ENCODE assay signal across 8 mouse cellular contexts in the genomic region with DNA sequence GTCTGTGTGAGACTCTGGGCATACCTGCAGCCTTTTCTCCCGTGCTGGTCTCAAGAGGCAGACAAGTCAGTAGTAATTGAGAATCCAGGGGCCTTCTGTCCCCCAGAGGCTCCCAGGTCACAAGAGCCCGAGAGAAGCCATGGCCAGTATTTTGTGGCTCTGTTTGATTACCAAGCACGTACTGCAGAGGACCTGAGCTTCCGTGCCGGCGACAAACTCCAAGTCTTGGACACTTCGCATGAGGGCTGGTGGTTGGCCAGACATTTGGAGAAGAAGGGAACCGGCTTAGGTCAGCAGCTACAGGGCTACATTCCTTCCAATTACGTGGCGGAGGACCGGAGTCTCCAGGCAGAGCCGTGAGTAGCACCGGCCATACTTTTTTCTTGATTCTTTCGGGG. TPM values are rescaled to one million over a fixed set of nuclear protein-coding genes. Genes with fewer than 3 reads are reported as not detected.
DNase-seq lines count a peak whose midpoint lies in the region; ATAC-seq lines count a peak whose summit lies in the region.

No protein-coding gene starts in this region.

- H3K4me3 ChIP-seq in embryonic facial prominence, embryonic 10.5 days, result peak overlapping the region; percentile 53
- H3K4me3 ChIP-seq in hindbrain, embryonic 11.5 days (ENCODE audit: low read depth, low read length), result no peak overlapping the region
- H3K4me3 ChIP-seq in liver, embryonic 12.5 days, result peak overlapping the region; percentile 26
- peak overlapping the region; percentile 53 for H3K4me3 ChIP-seq in stomach, embryonic 16.5 days (replicated peaks; ENCODE audit: low read length)

- H3K27me3 ChIP-seq in embryonic facial prominence, embryonic 10.5 days (replicated peaks; ENCODE audit: low read depth, poor library complexity, severe bottlenecking), result no peaks in the 10 kb centered on the region
- no peaks in the 10 kb centered on the region for H3K27me3 ChIP-seq in hindbrain, embryonic 11.5 days (ENCODE audit: control insufficient read depth, insufficient read depth, low read length)
- no peaks in the 10 kb centered on the region for H3K27me3 ChIP-seq in liver, embryonic 12.5 days (replicated peaks)
- H3K27me3 ChIP-seq in stomach, embryonic 16.5 days (ENCODE audit: control insufficient read depth, insufficient read depth, low read length), result no peaks in the 10 kb centered on the region

- H3K4me2 ChIP-seq in hindbrain, embryonic 11.5 days (replicated peaks; ENCODE audit: low read depth, low read length), result peak overlapping the region; percentile 11; the same call in 1 of the 2 replicates
- H3K4me2 ChIP-seq in liver, embryonic 12.5 days, result peak overlapping the region; percentile 42
- peak overlapping the region; percentile 51 for H3K4me2 ChIP-seq in stomach, embryonic 16.5 days (ENCODE audit: low read depth, low read length)

- no peak overlapping the region for H3K9ac ChIP-seq in hindbrain, embryonic 11.5 days (ENCODE audit: low read depth, low read length)
- H3K9ac ChIP-seq in liver, embryonic 12.5 days, result no peak overlapping the region
- H3K9ac ChIP-seq in stomach, embryonic 16.5 days (ENCODE audit: low read length), result peak overlapping the region; percentile 74

- peak; percentile 25 for DNase-seq in adrenal gland, adult 8-10 months
- DNase-seq in adrenal gland, adult 2 months, result no peak
- DNase-seq in embryonic facial prominence, embryonic 10.5 days (ENCODE audit: low spot score), result peak; percentile 46
- DNase-seq in hindbrain, embryonic 11.5 days (ENCODE audit: low spot score), result peak; percentile 19
- DNase-seq in left cerebral cortex, postnatal 36 days (ENCODE audit: low spot score in 2 of 2), result no peak
- DNase-seq in layer of hippocampus, adult 18-20 months (ENCODE audit: low spot score in 2 of 2), result no peak

- H3K9me3 ChIP-seq in embryonic facial prominence, embryonic 10.5 days, result no peaks in the 10 kb centered on the region
- H3K9me3 ChIP-seq in hindbrain, embryonic 11.5 days (ENCODE audit: control insufficient read depth, low read length), result no peaks in the 10 kb centered on the region
- H3K9me3 ChIP-seq in liver, embryonic 12.5 days (replicated peaks), result no peaks in the 10 kb centered on the region
- H3K9me3 ChIP-seq in stomach, embryonic 16.5 days (replicated peaks; ENCODE audit: control insufficient read depth, low read length), result no peaks in the 10 kb centered on the region

- ATAC-seq in hindbrain, embryonic 11.5 days (ENCODE audit: low FRiP score), result 0 out of 2 replicates have a peak, but pooled peaks have one; percentile 7
- 0 out of 2 replicates have a peak, but pooled peaks have one; percentile 35 for ATAC-seq in liver, embryonic 12.5 days
- ATAC-seq in stomach, embryonic 16.5 days (ENCODE audit: insufficient read depth, low FRiP score), result peak; percentile 26; the same call in 1 of the 2 replicates

- WGBS in embryonic facial prominence, embryonic 10.5 days, result 67% methylated on average over 14 of the region's 14 CpGs
- 74% methylated on average over 14 of the region's 14 CpGs for WGBS in hindbrain, embryonic 11.5 days
- 59% methylated on average over 14 of the region's 14 CpGs for WGBS in liver, embryonic 12.5 days (ENCODE audit: insufficient replicate concordance)
- 43% methylated on average over 14 of the region's 14 CpGs for WGBS in stomach, embryonic 16.5 days

- peaks cover 14% of the 10 kb centered on the region for H3K4me1 ChIP-seq in embryonic facial prominence, embryonic 10.5 days
- no peaks in the 10 kb centered on the region for H3K4me1 ChIP-seq in hindbrain, embryonic 11.5 days (replicated peaks; ENCODE audit: control insufficient read depth, insufficient read depth, low read length)
- H3K4me1 ChIP-seq in liver, embryonic 12.5 days, result no peaks in the 10 kb centered on the region
- no peaks in the 10 kb centered on the region for H3K4me1 ChIP-seq in stomach, embryonic 16.5 days (ENCODE audit: control insufficient read depth, insufficient read depth, low read length)

- intact Hi-C loops in left cerebral cortex, postnatal 36 days (cut with DNase I), result no loop called here

- H3K27ac ChIP-seq in embryonic facial prominence, embryonic 10.5 days (replicated peaks), result peak overlapping the region; percentile 81
- no peak overlapping the region for H3K27ac ChIP-seq in hindbrain, embryonic 11.5 days (ENCODE audit: low read depth, low read length)
- no peak overlapping the region for H3K27ac ChIP-seq in liver, embryonic 12.5 days
- H3K27ac ChIP-seq in stomach, embryonic 16.5 days (ENCODE audit: low read length), result peak overlapping the region; percentile 90

- no peaks in the 10 kb centered on the region for H3K36me3 ChIP-seq in embryonic facial prominence, embryonic 10.5 days (replicated peaks)
- H3K36me3 ChIP-seq in hindbrain, embryonic 11.5 days (ENCODE audit: control insufficient read depth, insufficient read depth, low read length), result no peaks in the 10 kb centered on the region
- H3K36me3 ChIP-seq in liver, embryonic 12.5 days, result no peaks in the 10 kb centered on the region
- no peaks in the 10 kb centered on the region for H3K36me3 ChIP-seq in stomach, embryonic 16.5 days (ENCODE audit: control insufficient read depth, insufficient read depth, low read length)

RNA-seq across cellular contexts. Expression of a gene that starts 0.8 kb away (rescaled TPM):
- total RNA-seq in adrenal gland, adult 8-10 months (2022), result 10 to 100 TPM in 3 of 4 experiments, 1 to 10 TPM in 1; 8.7 to 18.4 (median 13.8) TPM
- total RNA-seq in adrenal gland, adult 2 months (2021), result 10 to 100 TPM in 1 of 2 experiments, 1 to 10 TPM in 1; 7.1 to 19.8 TPM
- polyA plus RNA-seq in adrenal gland, adult 2 months (2012; rRNA removed), result 0.97 and 1.3 TPM in 2 replicates
- polyA plus RNA-seq in embryonic facial prominence, embryonic 10.5 days (2016; fragmentation: Nextera tagmentation; extraction: Ambion mirVana), result 5.0 and 6.1 TPM in 2 replicates
- 2.6 and 2.9 TPM in 2 replicates for polyA plus RNA-seq in hindbrain, embryonic 11.5 days (2014; fragmentation: Nextera tagmentation; extraction: Ambion mirVana)
- polyA plus RNA-seq in liver, embryonic 12.5 days (2016; fragmentation: Nextera tagmentation; extraction: Ambion mirVana), result 1.6 TPM in 2 replicates
- polyA plus RNA-seq in stomach, embryonic 16.5 days (2015; fragmentation: Nextera tagmentation; extraction: Ambion mirVana), result 17.1 and 17.2 TPM in 2 replicates
- total RNA-seq in left cerebral cortex, postnatal 36 days (2021), result under 1 TPM; 0.20 TPM
- under 1 TPM; 0.18 to 0.54 TPM for total RNA-seq in layer of hippocampus, adult 18-20 months (2021)

Comparison
In these comparisons a context has a peak if more than half of its experiments do, and no peak if none do; other contexts are left out.
1. DNase-seq: peak in adrenal gland, adult 8-10 months (single experiment), embryonic facial prominence, embryonic 10.5 days (single experiment) and hindbrain, embryonic 11.5 days (single experiment); none in adrenal gland, adult 2 months (single experiment), left cerebral cortex, postnatal 36 days (0 of 2) and layer of hippocampus, adult 18-20 months (0 of 2).
2. H3K27ac ChIP-seq: peak in embryonic facial prominence, embryonic 10.5 days (single experiment) and stomach, embryonic 16.5 days (single experiment); none in hindbrain, embryonic 11.5 days (single experiment) and liver, embryonic 12.5 days (single experiment).
3. Peak in every context shown above with its lines, with median percentiles within 50 percentile points of each other: ATAC-seq and H3K4me2 ChIP-seq.